Mouse (Mus musculus): Measurements from ENCODE around the gene 2210011C24Rik.

DNA sequence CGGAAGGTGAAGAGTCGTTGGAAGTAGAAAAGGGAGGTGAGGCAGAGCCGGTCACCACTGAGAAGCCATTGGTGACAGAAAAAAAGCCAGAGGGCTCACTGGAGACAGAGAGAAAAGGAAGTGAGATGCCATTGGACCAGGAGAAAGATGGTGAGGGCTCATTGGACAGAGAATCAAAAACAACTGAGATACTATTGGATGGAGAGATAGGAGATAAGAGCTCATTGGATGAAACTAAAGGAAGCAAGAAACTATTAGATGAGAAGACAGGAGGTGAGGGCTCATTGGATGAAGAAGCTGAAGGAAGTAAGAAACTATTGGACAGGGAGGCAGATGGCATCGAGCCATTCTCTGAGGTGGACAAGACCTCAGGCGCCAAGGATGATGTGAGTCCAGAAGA, 17.3 kb upstream of the 2210011C24Rik start:
- TF ChIP-seq MYOG (IDR thresholded peaks at IDR 0.05; ENCODE audit: control insufficient read depth in 1 of 3, insufficient read depth in 1 of 3, insufficient read length in 2 of 3, low read depth in 2 of 3) (no peak), POLR2A (IDR thresholded peaks at IDR 0.05; ENCODE audit: insufficient read length, low read depth) (no peak), MAX (IDR thresholded peaks at IDR 0.05; ENCODE audit: low read depth) (no peak), MYOD1 (IDR thresholded peaks at IDR 0.05; ENCODE audit: control insufficient read depth in 1 of 3, insufficient read length in 2 of 3, low read depth in 2 of 3) (no peak), TCF12 (IDR thresholded peaks at IDR 0.05; ENCODE audit: insufficient read depth, poor library complexity, severe bottlenecking) (no peak), REST (IDR thresholded peaks at IDR 0.05; ENCODE audit: insufficient read depth, insufficient read length) (no peak), SRF (IDR thresholded peaks at IDR 0.05; ENCODE audit: control insufficient read depth, insufficient read length, low read depth) (no peak), E2F4 (IDR thresholded peaks at IDR 0.05; ENCODE audit: insufficient read depth) (no peak)
